Mouse (Mus musculus) embryonic facial prominence, embryonic 15.5 days (tissue): ENCODE measurements around the gene Gm47996. TPM values are rescaled to one million over a fixed set of nuclear protein-coding genes. Genes with fewer than 3 reads are reported as not detected.
A peak's percentile ranks its signal among the peaks of the same experiment; 100 is the strongest.

ENCODE experiments used
- ATAC-seq: fragments of 200-750 bp; cut with Nextera tagmentation; 2 replicates; pipeline ENCODE4 v1.8.0; 2017; ENCODE audit warnings: low read depth, moderate TSS enrichment; ENCODE audit not compliant: insufficient number of reproducible peaks, low FRiP score, low TSS enrichment
- H3K27ac ChIP-seq: fragments of 300-500 bp; sonication (generic); replicated peaks from 2 replicates; pipeline ENCODE4 v1.5.1; 2015; ENCODE audit warnings: mild to moderate bottlenecking, inconsistent platforms
- H3K27me3 ChIP-seq: fragments of 300-500 bp; sonication (generic); 2 replicates; pipeline ENCODE4 v1.6.1; 2015; ENCODE audit warnings: inconsistent platforms
- H3K36me3 ChIP-seq: fragments of 300-500 bp; sonication (generic); 2 replicates; pipeline ENCODE4 v1.6.1; 2015; ENCODE audit warnings: mild to moderate bottlenecking, inconsistent platforms
- H3K4me1 ChIP-seq: fragments of 300-500 bp; sonication (generic); 2 replicates; pipeline ENCODE4 v1.6.1; 2015; ENCODE audit warnings: inconsistent platforms
- H3K4me2 ChIP-seq: fragments of 300-500 bp; sonication (generic); replicated peaks from 2 replicates; pipeline ENCODE4 v1.6.1; 2015; ENCODE audit warnings: mild to moderate bottlenecking, inconsistent platforms
- H3K4me3 ChIP-seq: fragments of 300-500 bp; sonication (generic); replicated peaks from 2 replicates; pipeline ENCODE4 v1.5.1; 2015; ENCODE audit warnings: mild to moderate bottlenecking, inconsistent platforms
- H3K9ac ChIP-seq: fragments of 300-500 bp; sonication (generic); 2 replicates; pipeline ENCODE4 v1.6.1; 2015; ENCODE audit warnings: inconsistent platforms
- H3K9me3 ChIP-seq: fragments of 300-500 bp; sonication (generic); replicated peaks from 2 replicates; pipeline ENCODE4 v1.6.1; 2016; ENCODE audit warnings: inconsistent platforms
- whole genome bisulfite sequencing: fragments of 180-500 bp; shearing (Covaris S2); methylation state at CpG from one replicate; pipeline ENCODE4 v1.1.7; 2015; 5-methylcytosine and 5-hydroxymethylcytosine counted together
- polyA plus RNA-seq: library from polyadenylated mRNA; unstranded; fragments of >200 nt; fragmentation: Nextera tagmentation; extraction: Ambion mirVana; gene quantifications from 2 replicates; pipeline ENCODE4 v1.2.1, GENCODE M21; 2015

Gm47996 gene
- polyA plus RNA-seq, 1 experiment from 2014 or later, result not detected

DNA sequence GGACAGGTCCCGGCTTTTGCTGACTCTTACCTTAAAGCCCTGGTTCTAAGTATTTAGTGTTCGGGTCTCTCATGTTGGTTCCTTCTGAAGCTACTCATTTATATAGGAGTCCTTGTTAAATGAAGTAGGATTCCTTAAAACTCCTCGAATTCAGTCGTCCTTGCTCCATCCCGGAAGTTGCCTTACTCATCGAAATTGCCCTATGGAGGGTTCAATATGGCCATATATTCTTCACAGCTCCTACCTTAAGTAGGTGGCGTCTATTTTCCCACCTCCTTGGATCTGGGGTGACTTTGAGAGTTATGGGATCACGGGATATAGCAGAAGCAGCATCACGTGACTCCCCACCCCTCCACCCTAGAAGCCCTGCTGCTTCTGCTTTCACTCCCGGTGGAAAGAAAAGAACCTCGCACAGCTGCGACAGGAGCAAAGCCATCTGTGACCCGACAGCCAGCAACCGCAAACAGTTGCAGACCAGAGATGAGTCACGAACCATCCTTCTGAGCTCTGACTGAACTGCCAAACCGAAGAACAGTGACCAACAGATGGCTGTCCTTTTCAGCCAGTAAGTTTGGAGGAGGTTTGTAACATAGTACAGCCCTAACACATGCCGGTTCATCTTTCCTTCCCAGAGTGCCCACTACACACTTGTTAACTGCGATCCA, 40.7 kb downstream of the Gm47996 start:
- Histone ChIP-seq H3K9me3 (no peaks in the 10 kb centered on the region), H3K27me3 (no peaks in the 10 kb centered on the region), H3K36me3 (no peaks in the 10 kb centered on the region), H3K27ac (peak overlapping the region; percentile 45), H3K4me2 (peak overlapping the region; percentile 36), H3K4me1 (peaks cover 17% of the 10 kb centered on the region), H3K9ac (no peak overlapping the region), H3K4me3 (peak overlapping the region; percentile 23)
- ATAC-seq, result peak; percentile 81
- 38% methylated on average over 18 of the region's 18 CpGs for WGBS

DNA sequence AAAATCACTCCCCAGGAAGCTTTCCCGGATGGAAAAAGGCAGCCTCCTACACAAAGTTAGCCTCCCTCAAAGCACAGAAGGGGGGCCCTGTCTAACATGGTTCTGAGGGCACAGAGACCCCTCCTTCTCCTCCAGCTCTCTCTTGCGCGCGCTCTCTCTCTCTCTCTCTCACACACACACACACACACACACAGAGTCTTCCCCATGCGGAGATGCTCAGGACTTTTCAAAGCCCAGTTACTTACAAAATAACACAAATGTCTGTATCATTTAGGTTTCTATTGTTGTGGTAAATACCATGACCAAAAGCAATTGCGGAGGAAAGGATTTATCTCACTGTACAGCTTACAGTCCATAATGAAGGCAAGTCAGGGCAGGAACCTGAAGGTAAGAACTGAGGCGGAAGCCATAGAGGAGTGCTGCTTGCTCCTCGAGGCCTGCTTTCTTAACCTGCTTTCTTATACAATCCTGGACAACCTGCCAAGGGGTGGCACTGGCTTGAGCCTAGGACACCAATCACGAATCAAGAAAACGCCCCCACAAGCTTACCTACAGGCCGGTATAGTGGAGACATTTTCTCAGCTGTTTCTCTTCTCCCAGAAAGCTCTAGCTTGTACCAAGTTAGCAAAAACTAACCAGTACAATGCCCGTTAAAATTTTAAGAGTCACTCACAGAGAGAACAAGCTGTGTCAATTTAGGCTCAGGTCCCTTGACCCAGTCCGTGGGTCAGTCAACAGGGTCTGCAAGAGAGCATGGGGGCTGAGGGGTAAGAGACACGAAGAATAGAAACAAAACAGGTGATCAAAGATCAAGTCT, 41.5 kb downstream of the Gm47996 start:
- Histone ChIP-seq H3K4me1 (peaks cover 17% of the 10 kb centered on the region), H3K27me3 (no peaks in the 10 kb centered on the region), H3K9ac (no peak overlapping the region), H3K36me3 (no peaks in the 10 kb centered on the region), H3K9me3 (no peaks in the 10 kb centered on the region), H3K4me3 (peak overlapping the region; percentile 23), H3K27ac (peak overlapping the region; percentile 45), H3K4me2 (peak overlapping the region; percentile 36)
- WGBS, result 54% methylated on average over 14 of the region's 14 CpGs
- ATAC-seq, result no peak

DNA sequence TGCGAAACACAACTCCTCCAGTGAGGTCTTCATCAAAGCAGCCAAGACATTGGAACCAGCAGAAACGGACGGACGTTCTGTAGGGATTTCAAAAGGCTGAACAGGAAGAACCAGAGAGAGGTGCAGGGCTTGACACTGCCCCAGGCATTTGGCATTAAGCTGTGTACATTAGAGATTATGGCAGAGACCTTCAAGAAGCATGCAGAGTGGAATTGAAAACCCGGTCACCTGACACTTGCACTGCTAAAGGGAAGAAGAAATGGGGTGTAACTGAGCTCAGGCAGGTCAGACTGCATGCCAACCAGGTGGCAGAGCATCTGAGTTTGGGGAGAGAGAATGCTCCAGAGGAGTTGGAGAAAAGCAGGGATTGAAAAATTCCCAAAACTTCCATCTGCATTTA, 45.5 kb downstream of the Gm47996 start:
- no peaks in the 10 kb centered on the region for H3K9me3 ChIP-seq
- 48% methylated on average over 5 of the region's 5 CpGs for WGBS
- ATAC-seq, result no peak
- no peak overlapping the region for H3K27ac ChIP-seq
- H3K9ac ChIP-seq, result no peak overlapping the region
- H3K4me3 ChIP-seq, result no peak overlapping the region
- H3K4me1 ChIP-seq, result peaks cover 27% of the 10 kb centered on the region
- H3K27me3 ChIP-seq, result no peaks in the 10 kb centered on the region
- H3K4me2 ChIP-seq, result no peak overlapping the region
- H3K36me3 ChIP-seq, result no peaks in the 10 kb centered on the region

DNA sequence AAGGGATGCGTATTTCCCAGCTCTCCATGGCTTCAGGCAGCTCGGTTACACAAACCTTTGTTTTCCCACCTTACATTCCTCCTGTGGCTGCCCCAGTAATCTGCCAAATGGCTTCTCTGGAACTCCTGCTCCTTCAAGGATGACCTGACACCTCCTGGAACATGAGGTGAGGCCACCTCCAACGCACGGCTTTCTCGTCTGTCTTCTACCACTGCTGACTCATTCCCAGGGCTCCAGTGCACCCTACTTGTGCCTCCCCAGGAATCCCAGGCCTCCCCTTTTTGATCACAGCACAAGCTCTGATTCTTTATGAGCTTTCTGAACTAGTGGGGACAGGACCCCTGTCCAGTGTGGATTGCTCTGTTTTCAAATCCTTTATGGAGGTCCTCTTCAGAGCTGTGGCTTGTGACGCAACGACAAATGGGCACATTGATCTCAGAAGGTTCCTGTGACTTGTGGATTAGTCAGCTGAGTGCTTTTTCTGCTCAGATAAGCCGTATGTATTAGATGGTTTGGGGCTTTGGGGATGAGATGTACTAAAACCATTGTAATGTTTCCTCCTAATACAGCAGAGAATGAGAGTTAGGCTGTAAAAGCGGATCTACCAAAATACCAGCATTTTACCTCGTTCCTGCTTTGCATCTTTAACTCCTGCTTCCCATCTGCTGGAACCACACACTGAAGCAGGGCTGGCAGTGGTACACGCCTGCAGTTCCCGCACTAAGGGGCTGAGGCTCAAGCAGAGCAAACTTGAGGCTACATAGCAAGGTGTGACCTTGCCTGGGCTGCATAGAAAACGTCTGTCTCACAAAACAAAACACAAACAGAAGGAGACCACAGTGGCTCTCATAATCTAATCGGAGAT, 48.4 kb downstream of the Gm47996 start:
- H3K4me3 ChIP-seq, result no peak overlapping the region
- ATAC-seq, result no peak
- H3K9ac ChIP-seq, result no peak overlapping the region
- no peak overlapping the region for H3K4me2 ChIP-seq
- WGBS, result 54% methylated on average over 14 of the region's 14 CpGs
- no peak overlapping the region for H3K27ac ChIP-seq
- peaks cover 11% of the 10 kb centered on the region for H3K4me1 ChIP-seq
- H3K27me3 ChIP-seq, result no peaks in the 10 kb centered on the region
- no peaks in the 10 kb centered on the region for H3K36me3 ChIP-seq
- H3K9me3 ChIP-seq, result no peaks in the 10 kb centered on the region

DNA sequence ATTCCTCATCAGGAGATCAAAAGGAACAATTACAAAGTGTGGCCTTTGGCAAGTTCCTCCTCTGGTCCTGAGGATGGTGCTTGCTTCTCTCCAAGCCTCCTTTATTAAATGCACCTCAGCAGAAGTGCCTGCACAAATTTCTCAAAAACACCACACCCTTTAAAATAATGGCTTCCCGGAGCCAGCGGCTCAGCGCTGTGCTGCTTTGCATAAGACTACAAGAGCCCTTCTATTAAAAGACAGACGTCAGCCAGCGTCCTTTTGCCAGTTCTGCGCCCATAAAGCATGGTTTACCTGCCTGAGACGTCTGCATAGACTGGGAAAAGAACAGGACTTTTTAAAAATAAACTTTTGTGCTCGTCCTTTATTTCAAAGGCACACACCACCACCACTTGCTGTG, 49.1 kb downstream of the Gm47996 start:
- H3K27ac ChIP-seq, result no peak overlapping the region
- no peak overlapping the region for H3K9ac ChIP-seq
- H3K27me3 ChIP-seq, result no peaks in the 10 kb centered on the region
- WGBS, result 50% methylated on average over 8 of the region's 8 CpGs
- no peaks in the 10 kb centered on the region for H3K36me3 ChIP-seq
- peaks cover 11% of the 10 kb centered on the region for H3K4me1 ChIP-seq
- H3K4me3 ChIP-seq, result no peak overlapping the region
- no peaks in the 10 kb centered on the region for H3K9me3 ChIP-seq
- ATAC-seq, result no peak
- no peak overlapping the region for H3K4me2 ChIP-seq

Other genes starting within 250 kb of the Gm47996 start
- gene Hmcn1, start 216.7 kb upstream of the Gm47996 start, polyA plus RNA-seq, result 26.4 and 27.2 TPM in 2 replicates
- gene Gm47985, start 27.6 kb upstream of the Gm47996 start, polyA plus RNA-seq, result 0.16 TPM in 1 of 2 replicates, not detected in the other
- 0.28 and 0.44 TPM in 2 replicates for gene Gm8947, start 17.8 kb upstream of the Gm47996 start, polyA plus RNA-seq
- gene Gm47995, start 11.7 kb upstream of the Gm47996 start, polyA plus RNA-seq, result not detected in 2 replicates
- 0.21 TPM in 1 of 2 replicates, not detected in the other for gene 3110040M04Rik, start 6.0 kb upstream of the Gm47996 start, polyA plus RNA-seq
- 256 and 268 TPM in 2 replicates for gene Ivns1abp, start 134.3 kb downstream of the Gm47996 start, polyA plus RNA-seq
- gene Swt1, start 218.3 kb downstream of the Gm47996 start, polyA plus RNA-seq, result 24.2 and 26.7 TPM in 2 replicates
- 44.9 and 48.2 TPM in 2 replicates for gene Trmt1l, start 218.4 kb downstream of the Gm47996 start, polyA plus RNA-seq